Mouse (Mus musculus) erythroblast, adult 5-6 weeks (primary cell): Measurements from ENCODE around the gene Olfr222. TPM values are rescaled to one million over a fixed set of nuclear protein-coding genes. Genes with fewer than 3 reads are reported as not detected.
A peak's percentile ranks its signal among the peaks of the same experiment; 100 is the strongest.

Experiments used
- ATAC-seq: replicated peaks from 2 replicates; pipeline ENCODE4 v1.8.0; 2016; ENCODE audit warnings: moderate number of reproducible peaks, mild to moderate bottlenecking, moderate TSS enrichment, inconsistent platforms; ENCODE audit not compliant: poor library complexity, low FRiP score, severe bottlenecking
- total RNA-seq, 2 experiments: library from RNA; stranded (forward) in 1 of 2; stranded (reverse) in 1 of 2; fragments of 150-400 nt in 1 of 2; fragments of 200-764, 138-1000 nt in 1 of 2; gene quantifications; 2 replicates each; pipeline versions ENCODE4 v1.2.3 to v1.2.4; 2015 to 2017; ENCODE audit warnings: low replicate concordance in 2 of 2

Olfr222 gene
- total RNA-seq, 2 experiments from 2014 or later: not detected

DNA sequence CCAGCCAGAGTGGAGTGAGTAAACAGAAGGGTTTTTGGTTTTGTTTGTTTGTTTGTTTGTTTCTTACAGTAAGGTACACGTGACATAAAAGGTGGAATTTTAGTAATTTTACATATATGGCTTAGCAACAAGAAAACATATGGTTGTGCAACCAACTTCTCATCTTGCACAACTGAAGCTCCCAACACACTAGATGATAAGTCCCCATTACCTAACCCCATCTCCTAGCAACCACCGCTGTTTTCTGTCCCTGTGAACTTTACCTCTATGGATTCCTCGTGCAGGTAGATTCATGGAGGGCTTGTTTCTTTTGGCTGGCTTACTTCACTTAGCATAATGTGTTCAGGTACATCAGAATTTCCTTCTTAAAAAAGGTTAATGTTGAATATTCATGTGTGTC, 32.7 kb downstream of the Olfr222 start:
- no peak for ATAC-seq

DNA sequence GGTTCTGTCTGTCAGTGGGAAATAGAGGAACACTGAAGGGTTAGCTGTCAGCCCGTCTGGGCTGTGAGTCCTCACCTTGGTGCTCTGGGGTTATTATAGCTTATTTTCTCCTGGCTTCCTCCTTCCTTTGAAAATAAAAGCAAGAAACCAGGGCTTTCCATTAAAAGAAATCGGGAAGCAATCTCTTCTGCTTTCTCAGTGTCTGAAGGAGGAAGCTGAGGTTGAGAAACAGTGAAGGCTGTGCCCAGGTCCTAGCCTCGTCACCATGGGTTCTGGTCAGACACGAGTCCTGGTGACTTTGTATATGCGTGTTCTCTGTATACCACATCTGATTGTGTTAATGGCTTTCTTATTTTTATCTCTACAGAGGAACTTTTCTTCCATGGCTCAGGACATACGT, 33.6 kb downstream of the Olfr222 start:
- ATAC-seq: no peak

DNA sequence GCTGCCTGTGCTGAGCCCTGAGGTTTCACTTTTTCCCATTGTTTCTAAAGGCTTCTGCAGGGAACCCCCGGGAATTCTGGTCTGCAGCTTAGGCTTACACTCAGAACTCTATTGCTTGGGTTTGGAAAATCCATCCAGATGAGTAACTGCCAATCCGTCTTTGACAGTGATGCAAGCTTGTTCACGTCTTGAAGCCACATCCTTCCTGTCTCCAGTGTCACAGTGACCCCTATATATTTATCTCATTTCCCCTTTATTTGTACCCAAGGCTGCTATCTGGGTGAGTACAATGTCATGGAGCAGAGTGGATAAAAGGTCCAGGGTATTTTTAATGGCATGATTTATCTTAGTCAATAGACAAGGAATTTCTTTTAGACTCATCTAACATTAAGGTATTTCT, 34.7 kb downstream of the Olfr222 start, which contains the start of gene Nlrp3:
Gene Nlrp3 (plus strand): TSS at position 245 of the 400 bp plus-strand sequence.
- ATAC-seq: no peak

DNA sequence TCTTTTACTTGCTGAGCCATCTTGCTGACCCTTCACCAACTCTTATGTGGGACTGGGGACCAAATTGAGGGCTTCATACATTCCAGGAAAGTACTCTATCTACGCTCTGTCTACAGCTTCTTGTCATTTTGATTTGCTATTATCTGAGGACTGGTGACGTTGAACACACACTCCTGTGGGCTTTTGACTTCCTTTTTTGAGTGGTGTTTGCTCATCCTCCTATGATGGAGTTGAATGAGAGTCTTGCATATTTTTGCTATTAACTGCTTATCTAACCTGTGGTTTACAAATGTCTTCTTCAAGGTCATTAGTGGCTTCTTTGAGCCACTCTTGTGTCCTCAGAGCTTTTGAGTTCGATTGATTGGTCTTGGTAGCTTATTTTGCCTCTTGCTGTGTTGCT, 35.9 kb downstream of the Olfr222 start:
- ATAC-seq: no peak

DNA sequence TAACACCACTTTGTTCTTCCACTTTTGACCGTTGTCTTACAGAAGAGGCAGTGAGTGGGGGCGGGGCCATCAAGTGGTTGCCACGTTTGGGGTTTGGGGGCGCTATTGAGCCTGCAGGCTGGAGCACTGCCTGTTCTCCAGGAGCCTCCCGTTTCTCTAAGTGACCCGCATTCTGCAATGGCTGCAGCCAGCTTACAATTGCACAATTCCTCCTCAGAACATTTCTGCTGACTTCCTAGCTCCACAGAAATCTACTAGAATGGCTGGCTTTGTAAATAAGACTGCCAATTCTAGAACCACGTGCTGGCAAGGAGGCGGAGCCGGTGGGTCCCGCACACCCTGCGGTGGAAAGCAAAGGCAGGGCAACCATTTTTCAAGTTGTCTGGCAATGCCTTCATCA, 37.6 kb downstream of the Olfr222 start:
- no peak for ATAC-seq

DNA sequence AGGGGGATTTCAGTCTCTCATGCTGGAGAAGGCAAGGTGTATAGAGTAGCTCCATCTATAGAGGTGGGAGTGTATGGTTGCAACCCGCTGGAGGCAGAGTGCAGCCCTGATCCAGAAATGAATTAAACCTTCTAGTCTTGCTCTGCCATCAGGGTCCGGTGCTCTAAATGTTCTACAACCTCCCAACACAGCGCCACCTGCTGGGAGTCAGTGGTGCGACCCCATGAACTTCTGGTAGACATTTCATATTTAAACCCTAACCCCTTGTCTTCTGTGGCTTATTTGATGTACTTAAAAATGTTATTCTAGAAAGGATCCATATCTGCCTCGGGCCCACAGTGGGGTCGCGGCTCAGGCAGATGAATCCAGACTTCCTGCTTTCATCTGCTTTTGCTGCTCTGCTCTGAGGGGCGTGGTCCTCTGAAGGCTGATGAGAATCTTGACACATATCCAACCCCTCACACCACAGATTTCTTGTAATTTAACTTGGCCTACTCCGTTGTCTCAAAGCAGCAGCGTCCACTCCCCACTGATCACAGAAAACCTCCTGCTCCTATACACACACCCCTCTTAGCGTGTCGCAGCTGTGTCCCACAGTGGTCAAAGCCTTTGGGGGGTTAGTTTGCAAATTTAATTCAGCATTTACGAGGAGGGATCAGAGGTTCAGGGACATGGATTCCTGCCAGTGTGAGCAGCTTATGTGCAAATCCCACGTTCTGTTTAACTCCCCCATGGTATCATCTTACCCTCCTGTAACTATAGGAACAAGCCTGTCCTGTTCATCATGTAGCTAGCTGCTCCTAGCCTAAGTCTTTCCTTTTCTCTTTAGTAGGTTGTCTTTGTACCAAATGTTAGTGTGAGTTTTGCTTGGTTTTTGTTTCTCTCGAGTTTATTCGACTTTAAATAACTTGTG, 38.6 kb downstream of the Olfr222 start:
- no peak for ATAC-seq

DNA sequence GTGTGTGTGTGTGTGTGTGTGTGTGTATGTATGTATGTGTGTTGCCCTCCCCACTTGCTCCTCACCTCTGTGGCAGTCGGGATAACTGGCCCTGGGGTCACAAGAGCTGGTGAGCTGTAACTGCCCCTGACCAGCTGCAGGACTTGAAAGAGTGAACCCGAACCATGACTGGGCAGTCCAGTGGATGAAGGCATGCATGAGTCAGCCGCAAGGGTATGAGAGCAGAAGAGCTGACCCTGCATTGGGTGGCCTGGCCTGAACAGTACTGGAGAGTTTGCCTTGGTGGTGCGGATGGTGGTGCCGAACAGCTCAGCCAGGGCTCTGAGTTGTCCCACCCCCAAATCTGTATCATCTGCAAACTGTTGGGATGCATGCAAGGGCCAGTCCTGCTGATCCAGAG, 44.5 kb downstream of the Olfr222 start:
- no peak for ATAC-seq

DNA sequence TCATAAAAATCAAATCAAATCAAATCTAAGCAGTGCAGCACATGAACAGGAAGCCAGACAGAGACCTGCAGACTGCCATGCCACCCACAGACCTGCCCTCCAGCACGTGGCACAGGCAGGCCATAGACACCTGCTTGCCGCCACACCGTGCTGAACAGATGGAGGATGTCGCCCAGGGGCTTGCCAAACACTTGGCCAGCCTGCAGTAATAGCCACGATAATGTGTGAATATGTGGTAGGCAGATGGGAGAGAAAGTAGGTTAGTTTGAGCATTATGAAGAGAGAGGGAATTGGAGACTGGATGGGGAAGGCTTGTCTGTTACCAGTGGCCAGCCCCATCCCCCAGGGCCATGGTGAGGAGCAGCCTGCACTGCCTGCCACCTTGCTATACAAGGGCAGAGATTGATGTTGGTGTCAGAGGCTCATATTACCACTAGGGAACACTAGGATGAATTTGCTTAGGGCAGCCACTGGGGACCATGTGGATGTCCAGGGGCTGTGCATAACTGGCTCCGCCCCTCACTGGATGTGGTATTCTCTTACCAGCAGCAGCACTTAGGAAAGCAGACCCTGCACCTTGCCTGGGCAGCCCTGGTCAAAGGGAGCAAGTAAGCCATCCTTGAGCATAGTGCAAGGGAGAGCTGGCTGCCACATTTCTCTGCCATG, 45.0 kb downstream of the Olfr222 start:
- no peak for ATAC-seq

DNA sequence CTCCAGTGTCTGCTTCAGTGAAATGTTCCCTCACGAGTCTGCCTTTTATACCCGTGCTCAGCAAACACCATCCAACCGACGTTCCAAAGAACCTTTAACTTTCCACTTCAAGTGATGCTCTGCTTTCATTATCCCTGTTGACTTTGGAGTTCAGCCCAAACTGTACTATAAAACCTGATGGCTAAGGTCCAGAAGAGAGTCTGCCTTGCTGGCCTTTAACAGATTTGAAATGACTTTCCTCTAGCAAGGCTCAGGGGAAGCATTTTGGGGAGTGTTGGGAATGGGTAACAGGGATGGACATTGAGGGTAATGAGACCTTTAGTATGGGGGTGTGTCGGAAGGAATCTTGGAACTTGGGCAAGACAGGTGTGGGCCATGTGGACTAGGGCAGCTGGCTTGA, 45.8 kb downstream of the Olfr222 start:
- ATAC-seq: no peak

DNA sequence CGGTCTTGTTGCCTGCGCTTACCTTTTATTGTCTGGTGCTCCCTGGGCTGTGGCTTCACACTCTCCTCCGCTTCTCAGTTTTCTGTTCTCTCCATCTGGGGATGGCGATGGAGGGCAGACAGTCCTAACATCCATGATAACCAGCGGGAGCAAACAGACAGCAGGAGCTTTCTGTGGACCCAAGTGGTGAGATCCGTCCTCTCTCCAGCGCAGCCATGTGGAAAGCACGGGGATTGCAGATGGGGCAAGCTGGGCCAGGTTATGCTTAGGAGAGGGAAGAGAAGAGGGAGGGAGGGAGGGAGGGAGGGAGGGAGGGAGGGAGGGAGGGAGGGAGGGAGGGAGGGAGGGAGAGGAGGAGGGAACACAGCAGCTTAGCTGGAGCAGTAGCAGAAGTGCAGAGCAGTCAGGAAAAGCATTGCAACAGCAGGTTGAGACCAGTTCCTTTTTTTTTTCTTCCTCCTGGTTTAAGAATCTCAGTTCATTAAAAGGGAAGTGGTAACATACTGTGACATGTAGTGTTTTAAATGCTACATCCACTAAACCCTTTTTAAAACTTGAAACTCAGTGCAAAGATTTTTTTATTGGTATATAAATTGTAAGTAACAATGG, 49.5 kb downstream of the Olfr222 start, which contains the start of gene Zkscan17:
Gene Zkscan17 (minus strand): TSS at position 280 of the 609 bp plus-strand sequence.
- no peak for ATAC-seq

DNA sequence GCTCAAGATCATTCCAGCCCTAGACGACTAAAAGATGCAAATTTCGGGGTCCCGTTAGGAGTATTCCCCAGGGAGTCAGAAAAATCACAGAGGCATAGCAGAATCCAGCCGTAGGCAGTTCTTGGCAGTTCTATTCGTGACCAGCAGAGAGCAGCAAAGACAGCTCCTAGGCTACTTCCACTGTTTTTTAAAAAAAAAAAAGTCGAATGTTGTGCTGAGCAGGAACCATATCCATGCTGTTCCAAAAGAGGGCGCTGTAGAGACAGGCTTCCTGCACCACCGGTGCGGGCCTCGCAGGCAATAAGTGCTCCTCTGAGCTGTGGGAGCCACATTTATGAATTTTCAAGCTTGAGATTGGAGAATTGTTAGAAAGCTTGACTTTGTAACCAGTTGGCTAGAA, 50.8 kb downstream of the Olfr222 start:
- 0 out of 2 replicates have a peak, but pooled peaks have one; percentile 27 for ATAC-seq

DNA sequence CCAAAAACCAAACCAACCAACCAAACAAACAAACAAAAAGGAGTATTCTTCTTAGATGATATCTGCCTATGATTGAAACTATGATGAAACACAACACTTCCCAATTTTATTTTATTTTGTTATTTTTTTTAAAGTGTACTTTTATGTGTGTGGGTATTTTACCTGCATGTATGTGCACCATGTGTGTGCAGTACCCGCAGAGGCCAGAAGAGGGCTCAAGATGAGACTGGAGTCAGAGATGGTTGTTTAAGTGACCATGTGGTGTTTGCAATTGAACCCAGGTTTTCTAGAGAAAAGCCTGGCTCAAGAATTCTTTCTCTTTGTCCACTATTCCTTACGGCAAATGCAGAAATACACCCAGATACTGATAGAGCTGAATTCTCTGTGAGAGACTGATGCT, 51.9 kb downstream of the Olfr222 start:
- no peak for ATAC-seq

Other genes starting within 250 kb of the Olfr222 start
- gene Prss38, start 200.6 kb downstream of the Olfr222 start, total RNA-seq (2015; ENCODE audit: low replicate concordance): not detected in 2 replicates
- gene Prss38, start 200.6 kb downstream of the Olfr222 start, total RNA-seq (2017; ENCODE audit: low replicate concordance): not detected in 2 replicates
- 0.38 and 2.1 TPM in 2 replicates for gene Jmjd4, start 126.2 kb downstream of the Olfr222 start, total RNA-seq (2015; ENCODE audit: low replicate concordance)
- gene Jmjd4, start 126.2 kb downstream of the Olfr222 start, total RNA-seq (2017; ENCODE audit: low replicate concordance): 0.70 and 1.7 TPM in 2 replicates
- gene Snap47, start 125.0 kb downstream of the Olfr222 start, total RNA-seq (2015; ENCODE audit: low replicate concordance): 0.38 TPM in 1 of 2 replicates, not detected in the other
- gene Snap47, start 125.0 kb downstream of the Olfr222 start, total RNA-seq (2017; ENCODE audit: low replicate concordance): 0.42 and 2.6 TPM in 2 replicates
- 0.77 TPM in 1 of 2 replicates, not detected in the other for gene Zfp867, start 103.8 kb downstream of the Olfr222 start, total RNA-seq (2015; ENCODE audit: low replicate concordance)
- gene Zfp867, start 103.8 kb downstream of the Olfr222 start, total RNA-seq (2017; ENCODE audit: low replicate concordance): 0.51 TPM in 1 of 2 replicates, not detected in the other
- 1.3 and 3.5 TPM in 2 replicates for gene Zkscan17, start 49.5 kb downstream of the Olfr222 start, total RNA-seq (2015; ENCODE audit: low replicate concordance)
- gene Zkscan17, start 49.5 kb downstream of the Olfr222 start, total RNA-seq (2017; ENCODE audit: low replicate concordance): 2.2 and 2.7 TPM in 2 replicates
- 5.9 TPM in 1 of 2 replicates, not detected in the other for gene Nlrp3, start 34.7 kb downstream of the Olfr222 start, total RNA-seq (2015; ENCODE audit: low replicate concordance)
- 1.3 and 3.0 TPM in 2 replicates for gene Nlrp3, start 34.7 kb downstream of the Olfr222 start, total RNA-seq (2017; ENCODE audit: low replicate concordance)
- gene Olfr223, start 17.1 kb upstream of the Olfr222 start, total RNA-seq (2015; ENCODE audit: low replicate concordance): not detected in 2 replicates
- not detected in 2 replicates for gene Olfr223, start 17.1 kb upstream of the Olfr222 start, total RNA-seq (2017; ENCODE audit: low replicate concordance)
- 5.6 and 20.9 TPM in 2 replicates for gene Mprip, start 85.1 kb upstream of the Olfr222 start, total RNA-seq (2015; ENCODE audit: low replicate concordance)
- gene Mprip, start 85.1 kb upstream of the Olfr222 start, total RNA-seq (2017; ENCODE audit: low replicate concordance): 10.6 and 21.7 TPM in 2 replicates
- gene Pld6, start 211.4 kb upstream of the Olfr222 start, total RNA-seq (2015; ENCODE audit: low replicate concordance): not detected in 2 replicates
- gene Pld6, start 211.4 kb upstream of the Olfr222 start, total RNA-seq (2017; ENCODE audit: low replicate concordance): 0.84 TPM in 1 of 2 replicates, not detected in the other
- gene Flcn, start 233.8 kb upstream of the Olfr222 start, total RNA-seq (2015; ENCODE audit: low replicate concordance): 4.8 and 17.5 TPM in 2 replicates
- gene Flcn, start 233.8 kb upstream of the Olfr222 start, total RNA-seq (2017; ENCODE audit: low replicate concordance): 8.6 and 10.7 TPM in 2 replicates